Mouse (Mus musculus) 416B (cell line): ENCODE results near the gene Zfyve27.

Experiments
- DNase-seq: peaks from one replicate; pipeline ENCODE4 v3.0.0; 2011; ENCODE audit warnings: low read depth

Zfyve27 gene

DNA sequence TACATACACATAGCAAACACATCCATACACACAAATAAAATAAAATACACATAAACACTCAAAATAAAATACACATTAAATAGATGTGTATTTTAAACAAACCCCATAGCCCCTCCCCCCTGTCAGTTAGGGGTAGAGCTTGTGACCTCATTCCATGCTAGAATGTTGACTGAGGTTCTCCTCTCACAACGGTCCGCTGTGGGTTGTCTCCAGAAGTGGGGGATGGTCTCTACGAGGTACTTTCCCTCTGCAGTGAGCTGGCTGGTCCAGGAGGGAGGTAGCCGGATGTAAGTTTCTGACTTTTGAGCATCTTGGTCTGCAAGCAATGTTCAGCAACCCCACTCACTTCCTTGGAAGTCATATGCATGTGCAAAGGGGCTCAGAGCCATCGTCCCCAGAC lies at the start of gene Zfyve27:
Gene Zfyve27, plus strand, starts transcription at position 188 of the 400 bp plus-strand sequence.
- no peak for DNase-seq

DNA sequence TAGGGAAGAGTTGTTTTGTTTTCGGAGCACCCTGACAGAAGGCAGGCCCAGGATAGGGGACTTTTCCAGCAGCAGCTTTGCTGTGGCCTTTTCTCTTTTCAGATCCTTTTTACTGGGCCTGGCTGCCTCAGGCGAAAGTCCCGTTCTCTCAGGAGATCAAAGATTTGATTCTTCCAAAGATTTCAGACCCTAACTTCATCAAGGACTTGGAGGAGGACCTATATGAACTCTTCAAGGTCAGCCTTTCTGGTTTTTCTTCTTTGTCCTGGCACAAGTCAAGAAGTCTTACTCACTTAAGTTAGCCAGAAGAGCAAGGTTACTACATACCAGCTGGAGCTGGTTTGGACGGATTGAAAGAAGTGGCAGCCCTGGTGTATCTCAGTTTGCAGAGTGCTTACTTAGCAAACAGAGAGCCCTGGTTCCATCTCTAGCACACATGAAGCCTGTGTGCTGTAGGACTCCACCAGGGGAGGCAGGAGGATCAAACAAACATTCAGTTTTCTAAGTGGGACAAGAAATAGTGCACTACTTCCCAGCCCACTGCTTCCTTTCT lies 47.9 kb upstream of the Zfyve27 start:
- no peak for DNase-seq

DNA sequence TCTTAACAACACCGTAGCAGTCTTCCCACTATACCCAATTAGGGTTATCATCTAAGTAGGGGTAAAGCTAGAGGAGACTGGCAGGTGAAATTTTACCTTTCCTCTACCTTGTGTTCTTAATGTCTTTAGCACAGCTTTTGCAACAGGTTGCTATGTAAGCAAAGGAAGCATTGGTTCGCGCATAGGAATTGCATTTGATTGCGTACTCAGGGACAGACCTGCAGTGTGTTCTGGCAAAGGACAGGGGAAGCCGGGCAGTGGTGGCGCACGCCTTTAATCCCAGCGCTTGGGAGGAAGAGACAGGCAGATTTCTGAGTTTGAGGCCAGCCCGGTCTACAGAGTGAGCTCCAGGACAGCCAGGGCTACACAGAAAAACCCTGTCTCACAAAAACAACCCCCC lies 45.6 kb upstream of the Zfyve27 start:
- DNase-seq, result no peak

DNA sequence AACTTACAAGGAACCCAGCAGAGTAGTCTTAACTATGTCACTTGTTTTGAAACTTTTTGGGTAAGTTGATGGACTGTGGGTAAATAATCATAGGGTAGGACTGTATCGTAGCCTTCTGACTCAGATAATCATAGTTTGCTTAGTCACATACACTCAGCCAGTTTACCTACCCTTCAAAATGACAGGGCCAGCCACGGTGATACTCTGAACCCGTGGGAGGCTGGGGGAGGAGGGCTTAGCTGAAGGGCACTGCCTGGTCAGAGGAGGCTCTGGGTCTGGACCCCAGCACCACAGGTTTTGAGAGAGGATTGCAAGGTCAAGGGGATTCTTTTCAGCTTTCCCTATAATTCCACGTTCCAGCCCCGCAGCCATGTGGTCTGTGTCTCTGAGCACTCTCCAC lies 45.2 kb upstream of the Zfyve27 start:
- DNase-seq, result no peak

DNA sequence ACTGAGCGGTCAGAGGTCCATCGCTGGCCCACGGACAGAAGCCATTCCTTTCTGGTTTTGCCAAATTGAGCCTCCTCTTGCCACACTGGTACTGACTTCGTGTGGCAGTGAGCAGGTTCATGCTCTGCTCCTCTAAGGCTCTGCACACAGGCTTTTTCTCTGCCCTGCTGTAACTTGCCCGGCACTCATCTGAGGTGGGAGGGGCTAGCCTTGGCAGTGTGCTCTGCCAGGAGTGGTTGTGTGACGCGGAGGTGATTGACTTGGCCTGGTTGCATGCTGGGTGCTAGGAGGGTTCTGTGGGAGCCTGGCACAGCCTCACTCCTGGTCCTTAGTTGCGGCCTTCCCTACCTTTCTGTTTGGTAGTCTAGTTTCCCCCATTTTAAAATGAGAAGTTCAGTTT lies 43.3 kb upstream of the Zfyve27 start:
- DNase-seq, result no peak

DNA sequence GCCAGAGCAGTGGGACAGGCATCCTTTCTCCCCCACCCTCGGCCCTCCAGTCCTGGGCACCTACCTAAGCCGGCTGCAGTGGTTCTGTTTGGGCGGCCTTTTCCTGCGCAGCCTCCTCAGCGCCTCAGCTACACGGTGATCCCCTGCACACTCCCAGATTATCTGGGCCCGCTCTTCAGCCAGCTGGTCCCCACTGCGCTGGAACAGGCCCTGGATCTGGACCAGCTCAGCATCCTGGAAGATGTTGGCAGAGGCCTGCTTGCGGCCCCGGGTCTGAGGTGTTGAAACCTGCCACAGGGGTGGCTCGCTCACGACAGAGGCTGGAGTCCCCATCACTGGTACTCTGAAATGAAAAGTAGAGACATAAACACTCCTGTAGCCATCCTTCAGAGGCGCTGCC lies 39.1 kb upstream of the Zfyve27 start:
- no peak for DNase-seq

DNA sequence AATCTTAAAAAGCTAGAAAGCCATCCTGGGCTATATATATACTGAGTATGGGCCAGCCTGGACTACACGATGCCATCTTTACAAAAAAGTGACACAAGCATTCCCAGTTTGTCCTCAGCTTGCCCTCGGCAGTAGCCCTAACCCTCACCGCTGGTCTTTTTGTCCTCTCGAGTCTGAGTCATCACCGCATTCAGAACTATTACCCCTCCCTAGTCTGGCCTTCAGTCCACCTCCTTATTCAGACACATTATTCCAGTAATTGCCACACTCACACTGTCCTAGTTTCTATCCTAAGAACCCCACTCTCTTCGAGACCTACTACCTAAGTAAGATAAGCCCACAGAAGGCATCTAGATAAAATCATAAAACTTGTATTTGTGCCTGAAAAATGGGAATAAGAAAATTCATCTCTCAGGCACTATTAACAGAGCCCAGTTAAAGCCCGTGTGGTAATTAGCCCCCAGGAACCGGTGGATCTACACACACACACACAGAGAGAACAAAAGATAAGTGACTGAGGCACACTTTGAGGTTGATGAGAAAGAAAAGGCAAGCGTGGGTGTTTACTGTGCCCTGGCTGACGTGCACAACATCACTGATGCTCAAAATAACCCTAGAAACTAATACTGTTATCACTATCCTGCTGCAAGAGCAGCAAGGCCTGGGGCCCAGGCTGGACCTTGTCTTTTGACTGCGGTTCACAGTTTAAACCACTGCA lies 38.1 kb upstream of the Zfyve27 start:
- no peak for DNase-seq

DNA sequence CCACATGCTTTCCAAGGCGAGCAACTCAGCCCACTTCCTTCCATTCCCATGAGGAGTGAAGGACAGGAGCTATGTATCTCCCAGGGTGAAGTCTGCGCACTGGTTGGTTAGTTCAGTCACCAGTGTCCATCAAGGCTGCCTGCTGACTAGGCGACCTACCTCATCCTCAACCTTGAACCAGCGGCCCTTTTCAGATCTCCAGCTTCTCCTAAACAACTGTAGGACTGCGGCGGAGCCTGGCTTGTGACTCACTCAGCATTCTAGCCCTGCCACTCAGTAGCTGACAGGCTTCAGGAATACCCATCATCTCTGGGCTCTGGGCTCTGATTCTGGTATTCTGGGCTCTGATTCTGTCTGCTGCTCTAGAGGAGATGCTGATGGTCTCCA lies 37.5 kb upstream of the Zfyve27 start:
- no peak for DNase-seq

DNA sequence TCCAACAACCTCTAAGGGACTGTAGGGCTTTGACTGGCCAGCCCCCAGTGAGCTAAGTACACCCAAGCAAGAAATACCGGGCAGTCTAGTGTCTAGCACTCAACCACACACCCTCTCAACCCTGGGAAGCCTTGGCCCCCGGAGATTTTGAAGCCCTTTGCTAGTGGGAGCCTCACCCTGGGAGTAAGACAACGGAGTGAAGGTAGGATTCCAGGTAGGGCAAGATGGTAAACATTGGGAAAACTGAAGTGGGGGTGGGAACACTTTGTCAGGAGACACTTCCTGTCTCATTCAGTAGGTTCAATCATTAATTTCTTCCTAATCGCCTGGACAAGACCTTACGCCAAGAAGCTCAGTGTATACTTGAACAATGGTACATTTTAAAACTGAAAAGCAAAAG lies 36.7 kb upstream of the Zfyve27 start:
- DNase-seq, result no peak

DNA sequence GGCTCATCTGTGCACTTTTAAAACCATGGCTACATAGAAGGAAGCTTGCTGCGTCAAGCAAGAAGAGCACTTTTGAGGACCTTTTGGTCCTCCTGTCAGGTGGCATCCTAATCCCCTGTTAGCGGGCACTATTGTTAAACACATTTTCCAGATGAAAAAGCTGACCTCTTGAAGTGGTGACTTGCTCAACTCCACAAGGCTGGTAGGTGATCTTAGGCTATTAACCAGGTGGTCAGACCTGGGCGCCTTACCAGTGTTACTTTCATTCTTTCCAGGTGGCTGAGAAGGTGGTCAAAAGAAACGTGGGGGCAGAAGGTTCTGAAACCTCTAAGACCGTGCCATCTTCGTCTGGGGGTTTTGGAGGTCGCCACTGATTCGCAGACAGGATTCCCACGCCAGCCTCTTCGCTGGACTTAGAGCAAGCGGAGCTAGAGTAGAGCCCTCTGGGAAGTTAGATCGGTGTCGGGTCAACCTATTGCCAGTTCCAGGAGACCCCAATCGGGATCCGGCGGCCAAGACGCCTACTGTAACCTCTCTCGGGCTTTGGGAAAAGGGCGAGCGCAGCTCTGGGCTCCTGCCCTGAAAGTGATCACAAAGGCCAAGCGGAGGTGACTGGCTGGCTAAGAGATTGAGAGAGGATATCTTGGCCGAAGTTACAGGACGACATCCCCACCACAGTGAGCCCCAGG lies 35.6 kb upstream of the Zfyve27 start:
- no peak for DNase-seq

DNA sequence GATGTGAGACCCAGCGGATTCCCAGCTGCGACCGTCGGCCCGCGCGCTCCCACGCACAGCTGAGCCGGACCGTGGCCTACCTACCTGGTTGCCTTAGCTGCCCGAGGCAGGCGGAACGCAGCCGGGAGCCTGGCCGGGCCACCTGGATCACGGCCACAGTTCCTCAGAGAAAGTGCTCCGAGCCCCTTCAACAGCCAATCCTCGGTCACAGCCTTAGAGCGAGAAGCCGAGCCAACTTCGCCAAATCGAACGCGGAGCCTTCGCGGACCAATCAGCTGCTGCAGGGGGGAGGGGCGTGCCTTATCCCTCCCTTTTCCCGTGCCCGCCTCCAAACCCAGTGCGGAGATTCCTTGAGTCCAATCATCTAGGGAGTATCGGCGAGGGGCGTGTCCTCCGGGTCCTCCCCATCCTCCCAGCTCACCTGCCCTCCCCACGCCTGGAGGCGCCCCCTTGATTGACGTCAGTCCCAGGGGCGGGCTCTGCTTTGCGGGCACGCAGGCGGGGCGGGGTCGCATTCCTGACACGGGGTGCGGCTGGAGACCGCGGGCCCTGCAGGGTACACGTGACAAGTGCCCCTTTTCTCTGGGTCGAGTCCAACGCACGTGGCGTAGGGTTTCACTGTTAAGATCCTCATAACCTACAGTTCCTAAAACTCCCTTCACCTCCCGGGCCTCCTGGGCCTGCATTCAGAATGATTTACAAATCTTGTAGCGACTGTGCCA lies 34.8 kb upstream of the Zfyve27 start, which contains the start of gene Avpi1:
Gene Avpi1, minus strand, starts transcription at position 273 of the 722 bp plus-strand sequence.
- DNase-seq, result peak; percentile 99

DNA sequence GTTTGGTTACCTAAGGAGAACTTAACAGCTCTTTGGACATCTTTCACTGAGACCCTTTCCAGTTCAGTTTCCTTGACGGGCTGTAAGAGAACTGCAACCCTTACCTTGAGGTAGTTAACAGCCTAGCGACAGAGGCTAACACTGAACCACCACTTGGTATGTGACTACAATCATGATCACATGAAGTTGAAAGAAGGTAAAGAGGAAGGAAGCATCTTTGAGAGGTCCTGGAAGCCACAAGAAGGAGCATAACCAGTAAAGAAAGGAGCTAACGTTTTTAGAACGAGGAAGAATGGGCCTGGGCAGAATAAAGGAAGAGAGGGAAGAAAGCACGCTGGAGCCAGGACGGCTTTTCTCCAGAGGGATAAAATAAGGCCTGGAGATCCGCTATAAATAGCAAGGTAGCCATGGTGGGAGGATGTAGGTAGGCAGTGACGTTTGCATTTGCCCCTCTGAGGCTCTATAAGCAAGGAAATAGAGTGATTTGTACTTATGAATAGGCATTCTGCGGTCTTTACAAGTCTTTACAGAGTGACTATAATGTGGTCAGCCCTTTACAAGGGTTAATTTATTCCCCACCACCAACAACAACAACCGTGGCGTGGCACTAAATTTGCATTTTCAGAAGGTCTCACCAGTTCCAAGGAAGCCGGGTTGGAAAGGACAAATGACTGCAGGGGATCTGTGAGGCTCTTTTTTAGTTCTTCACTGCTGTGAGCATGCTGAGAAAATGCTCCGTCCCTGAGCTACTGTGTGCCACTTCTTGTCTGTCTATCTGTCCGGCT lies 34.0 kb upstream of the Zfyve27 start:
- no peak for DNase-seq

DNA sequence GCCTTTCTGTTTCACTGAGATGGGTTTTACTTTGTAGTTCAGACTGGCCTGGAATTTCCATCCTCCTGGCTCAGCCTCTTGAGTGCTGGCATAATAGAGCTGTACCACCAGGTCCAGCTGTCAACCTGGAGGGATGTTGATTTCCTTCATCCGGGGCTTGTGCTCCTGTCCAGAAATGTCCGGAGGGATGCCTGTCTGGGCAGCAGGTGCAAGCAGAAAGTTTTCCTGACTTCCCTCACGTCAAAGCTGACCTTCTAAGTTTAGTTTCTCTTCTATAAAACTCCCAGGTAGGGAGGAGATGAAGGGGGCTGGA lies 33.5 kb upstream of the Zfyve27 start:
- DNase-seq, result no peak

DNA sequence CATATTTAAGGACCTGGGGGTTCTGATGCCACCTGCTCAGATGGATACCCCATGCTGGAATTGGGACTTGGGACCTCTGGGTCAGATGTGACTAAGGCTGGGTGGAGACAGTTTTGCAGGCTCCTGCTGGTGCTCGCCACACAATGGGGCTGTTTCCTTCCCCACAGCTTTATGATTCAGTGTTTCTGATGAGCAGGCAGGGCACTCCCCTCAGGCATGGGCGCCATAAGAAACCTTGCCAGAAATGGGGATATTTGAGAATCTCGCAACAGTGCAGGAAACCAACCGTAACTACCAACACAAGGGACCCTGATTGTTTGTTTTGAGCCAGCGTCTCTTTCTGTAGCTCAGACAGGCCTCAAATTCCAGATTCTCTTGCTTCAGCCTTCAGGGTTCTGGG lies 32.6 kb upstream of the Zfyve27 start:
- DNase-seq, result peak; percentile 80

DNA sequence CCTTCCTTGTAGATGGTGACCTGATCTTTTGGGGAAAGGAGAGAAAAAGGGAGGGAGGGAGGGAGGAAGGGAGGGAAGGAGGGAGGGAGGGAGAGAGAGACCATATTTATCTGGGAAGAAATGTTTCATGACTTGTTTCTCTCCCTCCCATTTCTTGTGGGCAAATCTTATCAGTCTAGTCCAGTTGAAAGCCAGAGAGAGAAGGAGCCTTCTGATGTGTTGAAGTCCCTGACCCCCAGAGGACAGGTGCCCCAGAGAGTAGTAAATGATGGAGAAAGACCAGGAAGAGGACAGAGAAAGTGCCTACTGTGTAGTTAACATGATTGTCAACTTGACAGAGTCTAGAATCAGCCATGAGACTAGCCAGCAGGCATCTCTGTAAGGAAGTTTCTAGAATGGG lies 28.7 kb upstream of the Zfyve27 start:
- no peak for DNase-seq

DNA sequence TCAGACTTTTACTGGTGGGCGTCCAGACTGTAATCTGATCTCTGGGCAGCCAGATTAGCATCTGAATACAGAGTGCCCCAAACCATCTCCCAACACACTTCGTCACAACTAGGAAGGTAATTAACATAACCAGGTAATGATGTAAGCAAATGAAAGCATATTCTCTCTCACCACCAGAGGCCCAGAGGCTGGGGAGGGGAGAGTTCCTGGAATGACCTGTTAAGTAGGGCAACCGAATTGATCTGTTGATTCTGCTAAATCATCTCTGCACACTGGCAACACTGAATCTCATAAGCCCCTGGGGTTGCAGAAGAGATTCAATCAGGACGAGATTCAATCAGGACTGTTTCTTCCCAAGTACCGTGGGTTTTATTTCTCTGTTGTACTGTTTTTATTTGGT lies 27.6 kb upstream of the Zfyve27 start:
- DNase-seq, result no peak

DNA sequence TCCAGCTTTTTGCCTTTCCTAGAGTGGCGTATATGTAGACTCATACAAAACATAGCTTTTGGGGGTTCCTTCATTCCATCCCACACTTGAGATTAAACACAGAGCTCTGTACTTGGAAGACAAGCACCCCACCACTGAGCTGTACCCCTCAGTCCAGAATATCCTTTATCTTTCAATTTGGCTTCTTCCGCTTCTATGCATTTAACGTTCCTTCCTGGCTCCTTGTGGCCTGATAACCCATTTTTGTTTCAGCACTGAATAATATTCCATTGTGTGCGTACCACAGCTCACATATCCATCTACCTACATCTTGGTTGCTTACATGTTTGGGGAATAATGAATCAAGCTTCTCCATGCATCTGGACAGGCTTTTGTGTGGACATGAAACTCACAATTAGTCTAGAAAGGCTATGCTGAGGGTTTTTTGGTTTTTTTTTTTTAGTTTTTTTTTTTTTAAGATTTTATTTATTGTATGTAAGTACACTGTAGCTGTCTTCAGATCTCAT lies 26.5 kb upstream of the Zfyve27 start:
- no peak for DNase-seq

DNA sequence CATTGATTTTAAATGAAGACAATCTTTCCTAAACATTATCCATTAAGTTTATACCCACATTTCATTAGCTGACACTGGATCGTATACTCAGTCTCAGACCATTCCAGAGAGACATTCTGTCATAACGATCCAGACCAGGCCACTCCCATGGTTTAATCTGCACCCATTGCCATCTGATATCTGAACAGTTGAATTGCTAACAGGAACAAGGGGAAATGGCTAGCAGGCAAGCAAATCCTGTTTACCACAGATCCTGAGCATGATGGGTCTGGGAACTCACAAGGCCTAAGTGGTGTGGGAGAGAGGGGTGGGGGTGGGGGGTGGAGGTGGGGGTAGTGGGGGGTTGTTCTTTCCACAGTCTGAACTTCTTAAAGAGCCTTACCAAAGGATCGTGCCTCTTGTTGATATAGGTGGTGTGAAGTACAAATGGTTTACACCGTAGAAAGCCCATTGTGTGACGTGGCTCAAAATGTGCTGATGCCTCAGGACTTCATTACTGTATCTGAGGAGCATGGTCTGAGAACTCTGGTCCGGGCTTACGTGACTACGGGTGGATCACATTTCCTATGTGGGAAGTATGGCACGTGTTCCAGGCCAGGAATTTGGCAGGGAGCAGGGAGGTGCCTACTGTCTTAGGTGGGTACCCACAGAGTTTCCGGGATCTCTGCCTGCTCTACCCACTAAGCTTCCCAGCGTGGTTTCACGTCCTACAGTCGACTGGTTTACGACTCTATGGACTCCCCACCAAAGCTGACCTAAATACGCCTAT lies 25.1 kb upstream of the Zfyve27 start:
- DNase-seq, result peak; percentile 33

DNA sequence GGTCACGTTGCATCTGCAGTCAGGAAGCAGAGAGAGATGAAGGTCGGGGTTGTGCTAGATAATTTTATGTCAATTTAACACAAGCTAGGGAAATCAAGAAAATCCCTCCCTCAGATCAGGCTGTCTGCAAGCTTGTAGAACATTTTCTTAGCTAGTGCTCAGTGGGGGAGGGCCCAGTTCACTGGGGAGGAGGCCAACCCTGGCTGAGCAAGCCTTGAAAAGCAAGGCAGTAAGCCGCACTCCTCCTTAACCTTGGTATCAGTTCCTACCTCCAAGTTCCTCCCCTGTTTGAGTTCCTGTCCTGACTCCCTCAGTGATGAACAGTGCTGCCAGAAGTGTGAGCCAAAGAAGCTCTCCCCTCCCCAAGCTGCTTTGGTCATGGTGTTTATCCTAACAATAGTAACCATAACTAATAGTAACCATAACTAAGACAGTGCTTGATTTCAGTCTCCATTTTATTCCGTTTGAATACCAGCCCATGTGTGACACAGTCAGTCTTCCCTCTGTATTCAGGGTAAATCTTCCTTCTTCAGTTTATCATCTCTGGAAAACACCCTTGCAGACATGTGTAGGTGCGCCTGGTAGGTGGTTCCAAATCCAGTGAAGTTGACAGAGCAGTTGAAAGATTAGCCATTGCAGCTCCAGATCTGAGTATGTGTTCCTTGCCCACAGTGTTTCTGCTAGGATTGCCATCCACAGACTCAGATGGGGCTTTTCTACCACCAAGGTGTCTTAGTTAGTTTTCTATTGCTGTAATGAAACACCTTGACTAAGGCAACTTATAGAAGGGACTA lies 23.8 kb upstream of the Zfyve27 start:
- DNase-seq, result no peak

DNA sequence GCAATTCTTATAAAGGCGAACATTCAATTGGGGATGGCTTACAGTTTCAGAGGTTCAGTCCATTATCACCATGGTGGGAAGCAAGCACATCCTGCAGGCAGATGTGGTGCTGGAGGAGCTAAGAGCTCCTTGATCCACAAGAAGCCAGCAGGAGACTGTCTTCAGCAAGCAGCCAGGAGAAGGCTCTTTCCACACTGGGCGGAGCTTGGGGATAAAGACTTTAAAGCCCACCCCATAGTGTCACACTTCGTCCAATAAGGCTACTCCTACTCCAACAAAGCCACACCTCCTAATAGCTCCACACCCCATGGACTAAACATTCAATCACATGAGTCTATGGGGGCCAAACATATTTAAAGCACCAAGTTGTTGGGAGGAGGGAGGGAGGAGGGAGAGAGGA lies 21.8 kb upstream of the Zfyve27 start:
- DNase-seq, result no peak
